Mouse (Mus musculus) MEL (cell line): ENCODE data around the gene Pomp.

Experiments
- CHD2 ChIP-seq: IDR thresholded peaks from 2 replicates; pipeline ENCODE4 v1.6.1; 2011; ENCODE audit warnings: low read length, improper control_type of control experiment
- CTCF ChIP-seq, 3 experiments: IDR thresholded peaks in 2 of 3; conservative IDR thresholded peaks in 1 of 3; 2 replicates each; pipeline ENCODE4 v1.5.1; 2011 to 2012; ENCODE audit warnings: low read length in 3 of 3, low read depth in 2 of 3, mild to moderate bottlenecking in 2 of 3, improper control_type of control experiment in 1 of 3, inconsistent platforms in 1 of 3, mixed read lengths in 1 of 3, moderate library complexity in 1 of 3; ENCODE audit not compliant: control insufficient read depth in 1 of 3, insufficient read depth in 1 of 3, poor library complexity in 1 of 3, severe bottlenecking in 1 of 3
- ETS1 ChIP-seq: IDR thresholded peaks from 2 replicates; pipeline ENCODE4 v1.6.1; 2012; ENCODE audit warnings: low read depth, mild to moderate bottlenecking, inconsistent platforms, low read length, improper control_type of control experiment, moderate library complexity
- GATA1 ChIP-seq: IDR thresholded peaks from 2 replicates; pipeline ENCODE4 v1.6.1; 2011; ENCODE audit warnings: low read depth, low read length, improper control_type of control experiment
- POLR2A ChIP-seq, 2 experiments: IDR thresholded peaks; 2 replicates each; pipeline ENCODE4 v1.6.1; 2011 to 2012; ENCODE audit warnings: low read length in 2 of 2, mild to moderate bottlenecking in 2 of 2, control low read depth in 1 of 2, improper control_type of control experiment in 1 of 2, low read depth in 1 of 2, moderate library complexity in 1 of 2; ENCODE audit not compliant: control insufficient read depth in 1 of 2, insufficient read depth in 1 of 2, poor library complexity in 1 of 2
- POLR2AphosphoS2 ChIP-seq: IDR thresholded peaks from 2 replicates; pipeline ENCODE4 v1.6.1; 2011; ENCODE audit warnings: low read length, improper control_type of control experiment
- SMC3 ChIP-seq: IDR thresholded peaks from 2 replicates; pipeline ENCODE4 v1.6.1; 2011; ENCODE audit warnings: low read depth, low read length, improper control_type of control experiment
- TAL1 ChIP-seq: IDR thresholded peaks from 2 replicates; pipeline ENCODE4 v1.6.1; 2012; ENCODE audit warnings: mild to moderate bottlenecking, inconsistent platforms, low read length, moderate library complexity, mixed read lengths
- USF1 ChIP-seq: IDR thresholded peaks from 2 replicates; pipeline ENCODE4 v1.6.1; 2014; ENCODE audit warnings: low read depth, mild to moderate bottlenecking, inconsistent platforms, low read length, improper control_type of control experiment, moderate library complexity
- ZC3H11A ChIP-seq: IDR thresholded peaks from 2 replicates; pipeline ENCODE4 v1.6.1; 2012; ENCODE audit warnings: low read depth, mild to moderate bottlenecking, inconsistent platforms, low read length, improper control_type of control experiment

- no peak for TF ChIP-seq CTCF (IDR thresholded peaks at IDR 0.05 in 2 of 3, conservative IDR thresholded peaks at IDR 0.05 in 1 of 3; ENCODE audit: control insufficient read depth in 1 of 3, insufficient read depth in 1 of 3, low read depth in 2 of 3, low read length in 3 of 3, poor library complexity in 1 of 3, severe bottlenecking in 1 of 3)
- no peak for TF ChIP-seq POLR2AphosphoS2
- TF ChIP-seq TAL1 = no peak
- TF ChIP-seq GATA1 = peak; percentile 32; the same call in 1 of the 2 replicates
- no peak for TF ChIP-seq CHD2
- TF ChIP-seq POLR2A (IDR thresholded peaks at IDR 0.05; ENCODE audit: control insufficient read depth in 1 of 2, insufficient read depth in 1 of 2, low read depth in 1 of 2, low read length in 2 of 2, poor library complexity in 1 of 2) = no peak
- TF ChIP-seq USF1 = no peak
- no peak for TF ChIP-seq SMC3
- TF ChIP-seq ETS1 = no peak
- no peak for TF ChIP-seq ZC3H11A
Observed at GRCm38 (mm10) chr5:147825375-147825969, 34.8 kb upstream of the Pomp start.
